Mouse (Mus musculus) adrenal gland (tissue): ENCODE measurements around the gene Hist2h2bb.

ENCODE experiments used
- intact Hi-C: fragments of 180-260 bp; cut with DNase I; formaldehyde crosslinking; loops from one replicate; pipeline ENCODE4 v1.15.1; 2025
- microRNA-seq, 2 experiments: library from miRNA; unstranded; fragments of <30 nt; microRNA quantifications; one replicate each; pipeline ENCODE4; 2019

Gene Hist2h2bb

GRCm38 (mm10) chr3:96298360-96298759, 28.8 kb downstream of the Hist2h2bb start:
- intact Hi-C loops, result no loop called here

- intact Hi-C loops, result no loop called here
Observed at GRCm38 (mm10) chr3:96299562-96299961, 30.0 kb downstream of the Hist2h2bb start.

- intact Hi-C loops, result no loop called here
Observed at GRCm38 (mm10) chr3:96300706-96301529, 31.4 kb downstream of the Hist2h2bb start.

- intact Hi-C loops, result no loop called here
Observed at GRCm38 (mm10) chr3:96302076-96302475, 32.5 kb downstream of the Hist2h2bb start.

GRCm38 (mm10) chr3:96306506-96306905, 37.0 kb downstream of the Hist2h2bb start:
- intact Hi-C loops, result no loop called here

- intact Hi-C loops, result no loop called here
Observed at GRCm38 (mm10) chr3:96309441-96309840, 39.9 kb downstream of the Hist2h2bb start.

- intact Hi-C loops, result no loop called here
Observed at GRCm38 (mm10) chr3:96312341-96313098, 43.0 kb downstream of the Hist2h2bb start.

Small RNAs within 50 kb of the gene (microRNA-seq; reads per million reads assigned to microRNA genes)
- 0 to 0.12 reads per million in 2 experiments for gene Gm44492
- 0 reads per million in 2 experiments for gene Gm47311
- 0 reads per million in 2 experiments for gene Gm47313
